Mouse (Mus musculus) CD4-positive, CD25-positive, alpha-beta regulatory T cell, adult 9 weeks (primary cell): ENCODE measurements around the gene Prpf38b. TPM values are rescaled to one million over a fixed set of nuclear protein-coding genes. Genes with fewer than 3 reads are reported as not detected.

Experiments used
- polyA plus RNA-seq: library from polyadenylated mRNA; unstranded; fragments of 100-300 nt; shearing (Covaris generic); gene quantifications from one replicate; pipeline ENCODE4 v1.2.1, GENCODE M21; 2017

Gene Prpf38b
- 70.3 TPM for polyA plus RNA-seq

DNA sequence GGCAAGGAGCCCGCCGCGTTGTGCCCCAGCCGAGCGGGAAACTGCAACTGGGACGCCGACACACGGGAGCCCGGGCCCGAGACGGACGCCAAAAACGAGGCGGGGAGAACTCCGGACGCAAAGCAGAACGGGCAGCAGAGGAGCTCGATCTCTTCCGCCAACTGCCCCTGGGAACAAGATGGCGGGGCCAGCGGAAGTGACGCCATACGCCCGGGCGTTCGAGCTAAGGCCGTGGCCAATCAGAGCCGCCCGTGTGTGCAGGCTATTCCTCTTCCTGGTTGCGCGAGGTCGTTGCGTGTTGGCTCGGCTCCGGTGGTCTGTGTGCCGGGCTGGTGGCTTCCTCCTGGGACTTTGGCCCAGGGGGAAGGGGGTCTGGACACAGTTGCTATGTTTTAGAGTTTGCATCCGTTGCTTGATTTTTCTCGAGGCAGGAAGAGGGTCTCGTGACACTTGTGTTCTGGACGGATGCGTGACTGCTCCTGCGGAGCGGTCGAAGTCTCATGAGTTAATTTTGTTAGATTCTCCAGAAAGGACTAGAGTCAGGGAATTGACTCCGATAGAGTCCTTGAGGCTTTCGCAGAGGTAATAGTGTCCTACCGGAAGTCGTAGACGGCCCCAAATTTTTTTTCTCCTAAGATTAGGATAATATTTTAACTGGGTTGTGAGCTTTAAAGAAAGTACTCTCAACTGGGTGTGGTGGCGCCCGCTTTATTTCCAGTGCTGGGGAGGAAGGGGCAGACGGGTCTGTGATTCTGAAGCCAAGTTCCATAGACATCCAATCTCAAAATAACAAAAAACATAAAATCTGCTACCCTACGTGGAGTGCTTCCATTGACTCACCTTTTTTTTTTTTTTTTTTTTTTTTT lies at the start of gene Prpf38b:
Prpf38b (minus strand) TSS at position 180 of the 866 bp plus-strand sequence.

GRCm38 (mm10) chr3:108940001-108940633 lies 28.6 kb upstream of the Prpf38b start, which contains the start of gene Gm9857:
Gene Gm9857, minus strand, starts transcription at chr3:108940445.

GRCm38 (mm10) chr3:108939573-108939972 lies 28.0 kb upstream of the Prpf38b start, which contains the start of gene Henmt1:
Gene Henmt1, plus strand, starts transcription at chr3:108939873.

GRCm38 (mm10) chr3:108889908-108890307 lies 21.6 kb downstream of the Prpf38b start, which contains the start of gene Fndc7:
Gene Fndc7, minus strand, starts transcription at chr3:108890008.

Other genes starting within 250 kb of the Prpf38b start
- 3.2 TPM for gene Gpsm2, start 189.4 kb downstream of the Prpf38b start, polyA plus RNA-seq
- not detected for gene Aknad1, start 172.1 kb downstream of the Prpf38b start, polyA plus RNA-seq
- 76.4 TPM for gene Stxbp3, start 71.2 kb downstream of the Prpf38b start, polyA plus RNA-seq
- 0.50 TPM for gene Fndc7, start 21.7 kb downstream of the Prpf38b start, polyA plus RNA-seq
- 0.67 TPM for gene Henmt1, start 28.1 kb upstream of the Prpf38b start, polyA plus RNA-seq
- gene Gm9857, start 28.7 kb upstream of the Prpf38b start, polyA plus RNA-seq, result not detected
- 1.1 TPM for gene Fam102b, start 115.9 kb upstream of the Prpf38b start, polyA plus RNA-seq
- not detected for gene Slc25a54, start 168.7 kb upstream of the Prpf38b start, polyA plus RNA-seq
- 13.6 TPM for gene Slc25a24, start 211.4 kb upstream of the Prpf38b start, polyA plus RNA-seq